Mouse (Mus musculus) neutrophil, adult 65 days (primary cell): Measurements from ENCODE around the gene Olig1. TPM values are rescaled to one million over a fixed set of nuclear protein-coding genes. Genes with fewer than 3 reads are reported as not detected.

Source experiments
- total RNA-seq: library from RNA; stranded (reverse); gene quantifications from 2 replicates; pipeline ENCODE4 v1.2.4, GENCODE M21; 2023

Olig1 gene
- not detected in 2 replicates for total RNA-seq

GRCm38 (mm10) chr16:91269468-91270211 lies at the start of gene Olig1:
Olig1 (plus strand) TSS chr16:91269772.

DNA sequence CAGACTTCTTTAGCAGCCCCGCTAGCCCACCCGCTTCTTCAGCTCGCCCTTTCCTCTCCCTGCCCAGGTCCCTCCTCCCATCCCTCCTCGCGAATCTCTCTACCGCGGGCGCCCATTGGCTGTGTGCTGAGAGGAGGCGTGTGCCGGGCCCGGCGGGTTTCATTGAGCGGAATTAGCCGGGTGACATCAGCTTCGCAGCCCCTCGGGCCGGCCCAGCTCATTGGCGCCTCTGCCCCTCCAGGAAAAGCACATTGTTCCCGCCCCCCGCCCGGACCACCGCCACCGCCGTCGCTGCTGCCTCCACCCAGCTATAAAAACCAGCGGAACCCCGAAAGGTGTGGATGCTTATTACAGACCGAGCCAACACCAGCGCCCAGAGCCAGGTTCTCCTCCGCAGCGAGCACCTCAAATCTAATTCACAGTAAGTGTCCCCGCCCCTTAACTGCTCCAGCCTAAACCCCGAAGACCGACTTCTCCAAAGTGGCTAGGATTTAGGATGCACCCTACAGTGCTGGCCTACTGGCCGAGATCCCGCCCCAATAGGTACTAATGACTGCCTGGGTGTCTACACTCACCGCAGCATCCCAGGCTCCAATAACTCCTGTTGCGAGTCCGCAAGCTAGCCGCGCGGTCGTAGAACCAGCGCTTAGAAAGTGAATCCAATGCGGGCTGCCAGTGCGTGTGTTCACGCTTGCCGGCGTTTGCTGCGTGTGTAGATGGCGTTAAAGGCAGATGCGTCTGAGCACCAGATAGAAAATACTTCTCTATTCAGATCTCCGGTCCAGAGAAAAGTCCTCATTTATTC lies 44.1 kb upstream of the Olig1 start, which contains the start of gene Olig2:
TSS of gene Olig2 (plus strand) at position 225 of the 805 bp plus-strand sequence.

Other genes with a start within 250 kb of the Olig1 start
- gene Paxbp1, start 225.2 kb upstream of the Olig1 start, total RNA-seq = 65.4 and 87.1 TPM in 2 replicates
- gene 4932438H23Rik, start 174.7 kb upstream of the Olig1 start, total RNA-seq = not detected in 2 replicates
- not detected in 2 replicates for gene Olig2, start 44.3 kb upstream of the Olig1 start, total RNA-seq
- 131 and 175 TPM in 2 replicates for gene Ifnar2, start 103.0 kb downstream of the Olig1 start, total RNA-seq
- gene Gm21970, start 121.9 kb downstream of the Olig1 start, total RNA-seq = 0.54 TPM in 1 of 2 replicates, not detected in the other
- 72.8 and 76.9 TPM in 2 replicates for gene Il10rb, start 136.4 kb downstream of the Olig1 start, total RNA-seq
- gene Ifnar1, start 215.5 kb downstream of the Olig1 start, total RNA-seq = 87.2 and 88.5 TPM in 2 replicates